Mouse (Mus musculus) neural tube, embryonic 13.5 days (tissue): Measurements from ENCODE around the gene Nup98. TPM values are rescaled to one million over a fixed set of nuclear protein-coding genes. Genes with fewer than 3 reads are reported as not detected.
A peak's percentile ranks its signal among the peaks of the same experiment; 100 is the strongest.

Experiments
- ATAC-seq: fragments of 200-750 bp; cut with Nextera tagmentation; 2 replicates; pipeline ENCODE4 v1.8.0; 2017; ENCODE audit warnings: low read depth, mild to moderate bottlenecking, moderate TSS enrichment, moderate library complexity
- H3K27ac ChIP-seq: fragments of 300-500 bp; sonication (generic); replicated peaks from 2 replicates; pipeline ENCODE4 v1.5.1; 2015; ENCODE audit warnings: moderate library complexity, mild to moderate bottlenecking, inconsistent platforms
- H3K27me3 ChIP-seq: fragments of 300-500 bp; sonication (generic); 2 replicates; pipeline ENCODE4 v1.6.1; 2015; ENCODE audit warnings: mild to moderate bottlenecking, inconsistent platforms
- H3K36me3 ChIP-seq: fragments of 300-500 bp; sonication (generic); 2 replicates; pipeline ENCODE4 v1.6.1; 2015; ENCODE audit warnings: mild to moderate bottlenecking, inconsistent platforms
- H3K4me1 ChIP-seq: fragments of 300-500 bp; sonication (generic); replicated peaks from 2 replicates; pipeline ENCODE4 v1.6.1; 2015; ENCODE audit warnings: inconsistent platforms
- H3K4me2 ChIP-seq: fragments of 300-500 bp; sonication (generic); 2 replicates; pipeline ENCODE4 v1.6.1; 2015; ENCODE audit warnings: inconsistent platforms, mild to moderate bottlenecking, moderate library complexity
- H3K4me3 ChIP-seq: fragments of 300-500 bp; sonication (generic); 2 replicates; pipeline ENCODE4 v1.5.1; 2015; ENCODE audit warnings: mild to moderate bottlenecking, inconsistent platforms
- H3K9ac ChIP-seq: fragments of 300-500 bp; sonication (generic); 2 replicates; pipeline ENCODE4 v1.6.1; 2015; ENCODE audit warnings: moderate library complexity, mild to moderate bottlenecking, inconsistent platforms
- H3K9me3 ChIP-seq: fragments of 300-500 bp; sonication (generic); 2 replicates; pipeline ENCODE4 v1.6.1; 2016; ENCODE audit warnings: inconsistent platforms
- WGBS: fragments of 180-500 bp; shearing (Covaris S2); methylation state at CpG from one replicate; pipeline ENCODE4 v1.1.7; 2015; 5-methylcytosine and 5-hydroxymethylcytosine counted together
- polyA plus RNA-seq: library from polyadenylated mRNA; unstranded; fragments of >200 nt; fragmentation: Nextera tagmentation; extraction: Ambion mirVana; gene quantifications from 2 replicates; pipeline ENCODE4 v1.2.1, GENCODE M21; 2015

Gene Nup98
- polyA plus RNA-seq, 1 experiment from 2014 or later, result 21.6 TPM

GRCm38 (mm10) chr7:102113151-102113729, 96.7 kb downstream of the Nup98 start:
- H3K4me1 ChIP-seq, result no peaks in the 10 kb centered on the region
- no peak overlapping the region for H3K4me3 ChIP-seq
- no peak overlapping the region for H3K4me2 ChIP-seq
- no peaks in the 10 kb centered on the region for H3K9me3 ChIP-seq
- no peak overlapping the region for H3K27ac ChIP-seq
- H3K9ac ChIP-seq, result no peak overlapping the region
- WGBS, result 85% methylated on average over 45 of the region's 45 CpGs
- H3K27me3 ChIP-seq, result no peaks in the 10 kb centered on the region
- peaks cover 2% of the 10 kb centered on the region for H3K36me3 ChIP-seq
- ATAC-seq, result no peak

- WGBS, result 87% methylated on average over 4 of the region's 4 CpGs
- Histone ChIP-seq H3K27me3 (no peaks in the 10 kb centered on the region), H3K9me3 (no peaks in the 10 kb centered on the region), H3K4me2 (no peak overlapping the region), H3K9ac (no peak overlapping the region), H3K4me3 (no peak overlapping the region), H3K4me1 (peaks cover 9% of the 10 kb centered on the region), H3K27ac (no peak overlapping the region), H3K36me3 (no peaks in the 10 kb centered on the region)
- ATAC-seq, result no peak
Measured at GRCm38 (mm10) chr7:102109746-102110145, 100.2 kb downstream of the Nup98 start.

- Histone ChIP-seq H3K27me3 (no peaks in the 10 kb centered on the region), H3K27ac (no peak within 1 kb of the TSS), H3K36me3 (no peaks in the 10 kb centered on the region), H3K9me3 (no peaks in the 10 kb centered on the region), H3K9ac (no peak within 1 kb of the TSS), H3K4me2 (no peak within 1 kb of the TSS), H3K4me3 (no peak within 1 kb of the TSS), H3K4me1 (peaks cover 9% of the 10 kb centered on the region)
- no peak for ATAC-seq
- 73% methylated on average over 7 of the region's 7 CpGs for WGBS
Measured at GRCm38 (mm10) chr7:102109171-102109570, 100.8 kb downstream of the Nup98 start, which contains the start of gene Art5. TSS of gene Art5 (minus strand) at chr7:102109489.

- Histone ChIP-seq H3K4me1 (peaks cover 9% of the 10 kb centered on the region), H3K9ac (no peak overlapping the region), H3K27me3 (no peaks in the 10 kb centered on the region), H3K4me2 (no peak overlapping the region), H3K27ac (no peak overlapping the region), H3K4me3 (no peak overlapping the region), H3K36me3 (no peaks in the 10 kb centered on the region), H3K9me3 (no peaks in the 10 kb centered on the region)
- no peak for ATAC-seq
- 100% methylated on average over 1 of the region's 1 CpGs for WGBS
Measured at GRCm38 (mm10) chr7:102108206-102108605, 101.8 kb downstream of the Nup98 start.

GRCm38 (mm10) chr7:102106700-102107141, 103.3 kb downstream of the Nup98 start:
- Histone ChIP-seq H3K27ac (no peak overlapping the region), H3K4me3 (peak overlapping the region; percentile 16), H3K36me3 (no peaks in the 10 kb centered on the region), H3K4me1 (peaks cover 17% of the 10 kb centered on the region), H3K27me3 (no peaks in the 10 kb centered on the region), H3K9ac (peak overlapping the region; percentile 22), H3K9me3 (no peaks in the 10 kb centered on the region), H3K4me2 (peak overlapping the region; percentile 44)
- 26% methylated on average over 23 of the region's 23 CpGs for WGBS
- no peak; the same call in 1 of the 2 replicates for ATAC-seq

GRCm38 (mm10) chr7:102104126-102104525, 105.8 kb downstream of the Nup98 start:
- Histone ChIP-seq H3K4me1 (peaks cover 31% of the 10 kb centered on the region), H3K4me3 (no peak overlapping the region), H3K4me2 (no peak overlapping the region), H3K27me3 (0 out of 2 replicates have a peak, but pooled peaks cover 5% of the 10 kb centered on the region), H3K36me3 (no peaks in the 10 kb centered on the region), H3K9me3 (no peaks in the 10 kb centered on the region), H3K9ac (no peak overlapping the region), H3K27ac (no peak overlapping the region)
- no peak for ATAC-seq
- 67% methylated on average over 5 of the region's 5 CpGs for WGBS

- no peak overlapping the region for H3K4me2 ChIP-seq
- H3K27me3 ChIP-seq, result 0 out of 2 replicates have a peak, but pooled peaks cover 8% of the 10 kb centered on the region
- no peak for ATAC-seq
- 80% methylated on average over 2 of the region's 2 CpGs for WGBS
- peaks cover 33% of the 10 kb centered on the region for H3K4me1 ChIP-seq
- no peaks in the 10 kb centered on the region for H3K36me3 ChIP-seq
- H3K9me3 ChIP-seq, result no peaks in the 10 kb centered on the region
- H3K9ac ChIP-seq, result no peak overlapping the region
- H3K27ac ChIP-seq, result no peak overlapping the region
- H3K4me3 ChIP-seq, result no peak overlapping the region
Measured at GRCm38 (mm10) chr7:102103555-102103954, 106.4 kb downstream of the Nup98 start.

GRCm38 (mm10) chr7:102102696-102103095, 107.3 kb downstream of the Nup98 start:
- no peak for ATAC-seq
- H3K36me3 ChIP-seq, result no peaks in the 10 kb centered on the region
- no peak overlapping the region for H3K4me2 ChIP-seq
- 0 out of 2 replicates have a peak, but pooled peaks cover 8% of the 10 kb centered on the region for H3K27me3 ChIP-seq
- WGBS, result 51% methylated on average over 6 of the region's 6 CpGs
- H3K9me3 ChIP-seq, result no peaks in the 10 kb centered on the region
- no peak overlapping the region for H3K27ac ChIP-seq
- H3K4me3 ChIP-seq, result no peak overlapping the region
- peaks cover 33% of the 10 kb centered on the region for H3K4me1 ChIP-seq
- no peak overlapping the region for H3K9ac ChIP-seq

GRCm38 (mm10) chr7:102102241-102102640, 107.7 kb downstream of the Nup98 start:
- H3K9me3 ChIP-seq, result no peaks in the 10 kb centered on the region
- no peak overlapping the region for H3K4me3 ChIP-seq
- H3K36me3 ChIP-seq, result no peaks in the 10 kb centered on the region
- ATAC-seq, result no peak
- H3K4me2 ChIP-seq, result no peak overlapping the region
- H3K4me1 ChIP-seq, result peaks cover 33% of the 10 kb centered on the region
- H3K9ac ChIP-seq, result no peak overlapping the region
- H3K27me3 ChIP-seq, result 0 out of 2 replicates have a peak, but pooled peaks cover 8% of the 10 kb centered on the region
- H3K27ac ChIP-seq, result no peak overlapping the region
- 41% methylated on average over 8 of the region's 8 CpGs for WGBS

- no peak for ATAC-seq
- no peak within 1 kb of the TSS for H3K4me2 ChIP-seq
- 0 out of 2 replicates have a peak, but pooled peaks cover 8% of the 10 kb centered on the region for H3K27me3 ChIP-seq
- WGBS, result 30% methylated on average over 5 of the region's 5 CpGs
- H3K9me3 ChIP-seq, result no peaks in the 10 kb centered on the region
- H3K9ac ChIP-seq, result no peak within 1 kb of the TSS
- no peak within 1 kb of the TSS for H3K27ac ChIP-seq
- H3K36me3 ChIP-seq, result no peaks in the 10 kb centered on the region
- no peak within 1 kb of the TSS for H3K4me3 ChIP-seq
- H3K4me1 ChIP-seq, result peaks cover 25% of the 10 kb centered on the region
Measured at GRCm38 (mm10) chr7:102101487-102101886, 108.5 kb downstream of the Nup98 start, which contains the start of gene Art1. TSS of gene Art1 (plus strand) at chr7:102101743.

GRCm38 (mm10) chr7:102100868-102101267, 109.1 kb downstream of the Nup98 start:
- Histone ChIP-seq H3K9me3 (no peaks in the 10 kb centered on the region), H3K9ac (no peak overlapping the region), H3K4me3 (no peak overlapping the region), H3K36me3 (0 out of 2 replicates have a peak, but pooled peaks cover 2% of the 10 kb centered on the region), H3K27ac (no peak overlapping the region), H3K4me2 (no peak overlapping the region), H3K27me3 (0 out of 2 replicates have a peak, but pooled peaks cover 8% of the 10 kb centered on the region), H3K4me1 (peaks cover 24% of the 10 kb centered on the region)
- WGBS, result 27% methylated on average over 5 of the region's 5 CpGs
- ATAC-seq, result no peak

- Histone ChIP-seq H3K27ac (no peak overlapping the region), H3K27me3 (0 out of 2 replicates have a peak, but pooled peaks cover 8% of the 10 kb centered on the region), H3K4me2 (peak overlapping the region; percentile 54), H3K9me3 (no peaks in the 10 kb centered on the region), H3K4me3 (peak overlapping the region; percentile 24), H3K36me3 (0 out of 2 replicates have a peak, but pooled peaks cover 3% of the 10 kb centered on the region), H3K9ac (peak overlapping the region; percentile 26; the same call in 1 of the 2 replicates), H3K4me1 (peaks cover 24% of the 10 kb centered on the region)
- WGBS, result 2% methylated on average over 30 of the region's 30 CpGs
- ATAC-seq, result peak; percentile 57
Measured at GRCm38 (mm10) chr7:102099760-102100661, 110.0 kb downstream of the Nup98 start.
